Mouse (Mus musculus): ENCODE results near the gene Ttc3. TPM values are rescaled to one million over a fixed set of nuclear protein-coding genes. Genes with fewer than 3 reads are reported as not detected.
A peak's percentile ranks its signal among the peaks of the same experiment; 100 is the strongest.

Gene Ttc3
- polyA plus RNA-seq (2012; rRNA removed): 6.4 and 7.4 TPM in 2 replicates

DNA sequence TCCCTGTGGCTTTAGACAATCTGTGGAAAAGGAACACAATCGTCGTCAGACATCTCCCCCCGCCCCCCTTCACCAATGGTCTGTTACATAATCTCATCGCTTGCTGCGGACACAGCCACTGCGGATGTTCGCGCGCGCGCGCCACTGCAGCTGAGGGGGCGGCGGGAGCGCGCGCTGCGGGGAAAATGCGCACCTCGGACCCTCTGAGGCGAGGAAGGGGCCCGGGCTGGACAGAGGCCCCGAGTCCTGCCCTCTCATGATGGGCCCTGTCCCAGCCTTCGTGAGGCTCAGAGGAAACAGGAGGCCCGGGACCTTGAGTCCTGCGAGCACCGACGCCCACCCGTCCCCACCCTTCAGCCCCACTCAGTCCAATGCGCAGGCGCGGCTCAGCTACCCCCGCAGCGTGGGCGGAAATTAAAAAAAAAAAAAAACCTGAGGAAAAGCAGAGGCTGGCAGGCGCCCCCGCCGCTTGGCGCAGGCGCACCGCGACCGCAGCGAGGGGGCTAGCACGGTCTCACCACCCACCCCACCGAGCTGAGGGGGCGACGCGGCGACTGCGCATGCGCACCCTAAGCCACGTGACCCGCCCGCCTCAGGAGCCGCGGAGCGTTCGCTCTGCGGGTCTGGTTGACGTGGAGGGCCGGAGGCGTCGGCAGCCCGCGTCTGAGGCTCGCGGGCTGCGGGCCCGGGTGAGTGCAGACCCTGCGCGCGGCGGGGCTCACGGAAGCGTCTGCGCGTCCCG, at the start of gene Ttc3:
TSS of gene Ttc3 (plus strand) at position 446 of the 742 bp plus-strand sequence.
- Histone ChIP-seq H3K4me1 (ENCODE audit: control insufficient read depth, insufficient read depth, insufficient read length, low read length) (peaks cover 10% of the 10 kb centered on the region; the same call in 1 of the 2 replicates), H3K27me3 (ENCODE audit: control insufficient read depth, insufficient read depth, low read length) (no peaks in the 10 kb centered on the region), H3K4me3 (ENCODE audit: low read depth, low read length) (peak within 1 kb of the TSS; percentile 90), H3K36me3 (ENCODE audit: control insufficient read depth, insufficient read depth, low read length) (no peaks in the 10 kb centered on the region), H3K27ac (ENCODE audit: insufficient read depth, low read depth, low read length) (peak within 1 kb of the TSS; percentile 84)
- TF ChIP-seq POLR2A (IDR thresholded peaks at IDR 0.05; ENCODE audit: low read depth, low read length) (no peak; the same call in 1 of the 2 replicates), CTCF (IDR thresholded peaks at IDR 0.05; ENCODE audit: extremely low read depth, insufficient read length, insufficient replicate concordance, low read depth, low read length) (no peak)
- under 1% methylated on average over 79 of the region's 79 CpGs for WGBS

DNA sequence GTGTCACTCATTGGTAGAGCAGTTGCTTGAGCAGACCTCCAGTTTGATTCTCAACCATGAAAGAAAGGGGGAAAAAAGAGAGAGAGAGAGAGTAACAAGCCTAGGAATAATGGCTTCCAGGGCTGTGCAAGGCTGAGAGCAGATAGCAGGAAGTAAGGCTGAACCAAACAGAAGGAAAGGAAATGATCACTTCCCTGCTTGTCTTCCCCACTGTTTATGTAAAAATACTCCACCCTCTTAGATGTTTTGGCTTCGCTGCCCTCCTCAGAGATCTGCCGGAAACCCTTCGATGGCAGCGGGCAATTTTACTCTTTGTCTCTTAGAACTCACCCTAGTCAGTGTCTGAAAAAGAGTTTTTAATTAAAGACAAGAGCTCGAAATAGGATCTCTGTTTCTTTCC, 46.7 kb upstream of the Ttc3 start:
- Histone ChIP-seq H3K27ac (ENCODE audit: insufficient read depth, low read depth, low read length) (no peak overlapping the region), H3K27me3 (ENCODE audit: control insufficient read depth, insufficient read depth, low read length) (0 out of 2 replicates have a peak, but pooled peaks cover 9% of the 10 kb centered on the region), H3K4me3 (ENCODE audit: low read depth, low read length) (no peak overlapping the region), H3K4me1 (ENCODE audit: control insufficient read depth, insufficient read depth, insufficient read length, low read length) (peaks cover 2% of the 10 kb centered on the region), H3K36me3 (ENCODE audit: control insufficient read depth, insufficient read depth, low read length) (no peaks in the 10 kb centered on the region)
- 78% methylated on average over 5 of the region's 5 CpGs for WGBS
- TF ChIP-seq CTCF (IDR thresholded peaks at IDR 0.05; ENCODE audit: extremely low read depth, insufficient read length, insufficient replicate concordance, low read depth, low read length) (no peak), POLR2A (IDR thresholded peaks at IDR 0.05; ENCODE audit: low read depth, low read length) (no peak)

DNA sequence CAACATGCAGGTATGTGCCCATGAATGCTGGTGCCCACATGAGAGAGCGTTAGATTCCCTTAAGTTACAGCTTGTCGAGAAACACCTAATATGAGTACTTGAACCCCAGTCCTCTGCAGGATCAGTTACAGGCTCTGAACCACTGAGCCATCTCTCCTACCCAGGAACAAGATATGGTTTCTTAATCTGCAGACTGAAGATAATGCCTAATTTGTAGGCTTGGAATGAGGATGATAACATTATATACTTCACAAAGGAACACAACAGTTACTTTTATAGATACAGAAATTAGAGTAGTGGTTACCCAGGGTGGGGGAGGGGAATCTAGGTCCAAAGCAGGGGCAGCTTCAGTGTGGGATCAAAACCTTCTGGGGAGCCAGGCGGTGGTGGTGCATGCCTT, 44.4 kb upstream of the Ttc3 start:
- Histone ChIP-seq H3K4me3 (ENCODE audit: low read depth, low read length) (no peak overlapping the region), H3K27ac (ENCODE audit: insufficient read depth, low read depth, low read length) (no peak overlapping the region), H3K4me1 (ENCODE audit: control insufficient read depth, insufficient read depth, insufficient read length, low read length) (peaks cover 2% of the 10 kb centered on the region), H3K36me3 (ENCODE audit: control insufficient read depth, insufficient read depth, low read length) (no peaks in the 10 kb centered on the region), H3K27me3 (ENCODE audit: control insufficient read depth, insufficient read depth, low read length) (0 out of 2 replicates have a peak, but pooled peaks cover 9% of the 10 kb centered on the region)
- TF ChIP-seq CTCF (IDR thresholded peaks at IDR 0.05; ENCODE audit: extremely low read depth, insufficient read length, insufficient replicate concordance, low read depth, low read length) (no peak), POLR2A (IDR thresholded peaks at IDR 0.05; ENCODE audit: low read depth, low read length) (no peak)
- 88% methylated on average over 3 of the region's 3 CpGs for WGBS

DNA sequence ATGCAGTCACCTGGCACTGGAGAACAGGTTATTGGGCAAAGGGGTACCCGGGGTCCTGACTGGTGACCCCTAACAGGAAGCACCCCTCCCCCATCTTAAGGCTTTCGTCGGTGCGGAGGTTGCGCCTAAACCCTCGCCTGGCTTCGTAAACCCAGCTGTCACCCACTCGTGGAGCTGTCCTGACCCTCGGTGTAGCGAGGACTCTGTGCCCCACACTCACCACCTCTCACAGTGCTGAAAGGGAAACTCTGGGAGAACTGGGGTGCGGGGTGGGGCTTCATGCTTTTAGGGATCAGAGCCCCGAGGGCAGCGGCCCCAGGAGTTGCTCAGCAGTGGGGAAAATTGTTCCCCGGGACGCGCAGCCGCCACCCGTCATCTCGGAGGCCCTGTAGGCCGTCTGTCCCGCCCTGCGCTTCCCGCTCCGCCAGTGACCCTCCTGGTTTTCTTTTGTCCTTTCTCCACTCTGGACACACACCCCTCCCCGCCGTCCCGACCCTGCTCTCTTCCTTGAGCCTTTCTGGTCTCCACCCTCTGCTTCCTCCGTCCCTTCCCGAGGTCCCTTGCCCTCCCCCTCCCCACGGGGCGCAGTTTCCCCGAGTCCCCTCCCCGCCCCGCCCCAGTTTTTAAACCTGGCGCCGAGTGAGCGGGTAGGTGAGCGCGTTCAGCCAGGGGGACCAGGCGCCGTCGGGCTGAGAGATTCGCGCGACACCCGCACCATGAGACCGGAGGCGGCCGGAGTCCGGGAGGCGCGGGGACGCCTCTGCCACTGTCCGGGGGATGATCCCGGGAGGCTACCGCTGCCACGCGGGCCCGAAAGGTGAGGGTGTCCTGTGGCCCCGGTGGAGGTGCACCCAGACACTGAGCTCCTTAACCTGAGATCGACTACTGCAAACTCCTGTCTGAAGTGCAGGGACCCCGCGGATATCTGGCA, 42.4 kb upstream of the Ttc3 start, which contains the start of gene Ripply3:
TSS of gene Ripply3 (plus strand) at position 640 of the 931 bp plus-strand sequence.
- no peak for TF ChIP-seq CTCF (IDR thresholded peaks at IDR 0.05; ENCODE audit: extremely low read depth, insufficient read length, insufficient replicate concordance, low read depth, low read length)
- TF ChIP-seq POLR2A (IDR thresholded peaks at IDR 0.05; ENCODE audit: low read depth, low read length): no peak
- Histone ChIP-seq H3K27ac (ENCODE audit: insufficient read depth, low read depth, low read length) (no peak within 1 kb of the TSS), H3K4me1 (ENCODE audit: control insufficient read depth, insufficient read depth, insufficient read length, low read length) (peaks cover 2% of the 10 kb centered on the region), H3K27me3 (ENCODE audit: control insufficient read depth, insufficient read depth, low read length) (0 out of 2 replicates have a peak, but pooled peaks cover 9% of the 10 kb centered on the region), H3K36me3 (ENCODE audit: control insufficient read depth, insufficient read depth, low read length) (no peaks in the 10 kb centered on the region), H3K4me3 (ENCODE audit: low read depth, low read length) (peak within 1 kb of the TSS; percentile 66)
- 2% methylated on average over 63 of the region's 63 CpGs for WGBS

DNA sequence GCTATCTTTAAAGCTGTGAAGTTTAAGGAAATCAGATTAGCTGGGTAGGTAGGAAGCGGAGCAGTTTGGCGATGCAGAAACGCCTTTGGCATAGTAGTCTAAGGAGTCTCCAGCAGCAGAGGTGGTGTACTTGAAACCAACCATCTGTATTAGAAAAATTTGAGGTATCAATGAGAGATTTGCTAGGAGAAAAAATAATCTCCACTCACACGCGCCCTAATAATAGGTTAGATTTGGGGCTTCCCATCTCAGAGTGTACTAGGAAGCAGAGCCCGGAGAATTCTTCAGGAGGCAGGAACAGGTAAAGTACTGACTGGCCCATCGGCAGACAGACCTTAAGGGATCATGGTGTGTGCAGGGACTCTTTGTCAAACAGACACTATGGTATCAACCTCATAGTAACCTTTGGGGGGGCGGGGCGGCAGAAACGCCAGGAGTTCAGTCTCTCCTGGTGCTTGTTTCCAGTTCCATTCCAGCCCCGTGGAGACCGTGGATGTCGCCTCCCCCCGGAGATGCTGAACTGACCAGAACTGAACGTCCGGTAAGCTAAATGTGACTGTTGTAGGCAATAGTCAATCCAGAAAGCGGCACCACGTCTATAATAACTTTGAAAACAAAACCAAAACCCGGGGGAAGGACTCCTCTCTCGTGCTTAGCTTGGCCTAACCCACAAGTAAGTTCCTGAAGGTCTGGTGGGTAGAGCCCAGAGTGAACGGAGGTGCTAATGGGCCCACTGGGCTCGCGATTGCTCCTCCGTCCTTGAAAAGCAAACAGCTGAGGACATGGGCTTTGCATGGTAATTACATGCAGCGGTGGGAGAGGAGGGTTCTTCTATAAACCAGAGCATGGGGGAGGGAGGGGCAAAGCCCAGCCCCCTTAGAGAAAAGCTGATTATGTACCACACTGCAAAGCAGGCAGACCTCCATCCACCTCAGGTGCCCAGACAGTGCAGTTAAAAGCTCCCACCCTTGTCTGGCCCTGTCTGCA, 41.2 kb upstream of the Ttc3 start:
- Histone ChIP-seq H3K27me3 (ENCODE audit: control insufficient read depth, insufficient read depth, low read length) (0 out of 2 replicates have a peak, but pooled peaks cover 9% of the 10 kb centered on the region), H3K4me3 (ENCODE audit: low read depth, low read length) (peak overlapping the region; percentile 66), H3K36me3 (ENCODE audit: control insufficient read depth, insufficient read depth, low read length) (no peaks in the 10 kb centered on the region), H3K27ac (ENCODE audit: insufficient read depth, low read depth, low read length) (no peak overlapping the region), H3K4me1 (ENCODE audit: control insufficient read depth, insufficient read depth, insufficient read length, low read length) (peaks cover 2% of the 10 kb centered on the region)
- WGBS: 23% methylated on average over 25 of the region's 25 CpGs
- 0 out of 2 replicates have a peak, but pooled peaks have one; percentile 1 for TF ChIP-seq CTCF (IDR thresholded peaks at IDR 0.05; ENCODE audit: extremely low read depth, insufficient read length, insufficient replicate concordance, low read depth, low read length)
- TF ChIP-seq POLR2A (IDR thresholded peaks at IDR 0.05; ENCODE audit: low read depth, low read length): no peak

DNA sequence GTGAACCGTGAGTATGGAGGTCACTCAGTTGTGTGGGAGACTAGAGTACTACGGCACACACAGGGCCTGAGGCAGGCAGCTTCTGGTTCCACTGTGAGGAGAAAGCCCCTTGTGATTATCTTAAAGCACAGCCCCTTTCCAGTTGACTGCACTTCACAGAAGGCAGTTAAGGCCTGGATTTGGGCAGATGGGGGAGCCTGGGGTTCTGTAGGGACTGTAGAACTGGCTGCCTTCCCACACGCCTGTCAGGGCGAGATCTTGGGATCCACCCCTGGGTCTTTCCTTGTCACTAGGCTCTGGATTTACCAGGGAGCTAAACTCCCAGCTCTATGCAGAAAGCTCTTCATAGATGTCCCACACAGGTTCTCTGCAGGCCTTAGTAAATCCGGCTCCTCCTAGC, 40.0 kb upstream of the Ttc3 start:
- TF ChIP-seq POLR2A (IDR thresholded peaks at IDR 0.05; ENCODE audit: low read depth, low read length) (no peak), CTCF (IDR thresholded peaks at IDR 0.05; ENCODE audit: extremely low read depth, insufficient read length, insufficient replicate concordance, low read depth, low read length) (no peak)
- peaks cover 2% of the 10 kb centered on the region for H3K4me1 ChIP-seq (ENCODE audit: control insufficient read depth, insufficient read depth, insufficient read length, low read length)
- H3K27ac ChIP-seq (ENCODE audit: insufficient read depth, low read depth, low read length): no peak overlapping the region
- H3K4me3 ChIP-seq (ENCODE audit: low read depth, low read length): no peak overlapping the region
- H3K36me3 ChIP-seq (ENCODE audit: control insufficient read depth, insufficient read depth, low read length): no peaks in the 10 kb centered on the region
- WGBS: 91% methylated on average over 5 of the region's 5 CpGs
- 0 out of 2 replicates have a peak, but pooled peaks cover 9% of the 10 kb centered on the region for H3K27me3 ChIP-seq (ENCODE audit: control insufficient read depth, insufficient read depth, low read length)
